Mouse (Mus musculus) intestine, embryonic 14.5 days (tissue): Measurements from ENCODE around the gene Cav1. TPM values are rescaled to one million over a fixed set of nuclear protein-coding genes. Genes with fewer than 3 reads are reported as not detected.
A peak's percentile ranks its signal among the peaks of the same experiment; 100 is the strongest.

Experiments used
- ATAC-seq: fragments of 200-750 bp; cut with Nextera tagmentation; replicated peaks from 2 replicates; pipeline ENCODE4 v1.8.0; 2017; ENCODE audit warnings: low read depth, moderate number of reproducible peaks, moderate TSS enrichment, moderate library complexity; ENCODE audit not compliant: low FRiP score, low TSS enrichment
- DNase-seq: peaks from one replicate; pipeline ENCODE4 v3.0.0-alpha.2; 2018; ENCODE audit warnings: low spot score
- H3K27ac ChIP-seq: fragments of 300-500 bp; sonication (generic); 2 replicates; pipeline ENCODE4 v1.5.1; 2014; ENCODE audit warnings: low read depth, mild to moderate bottlenecking, control low read depth
- H3K27me3 ChIP-seq: fragments of 300-500 bp; sonication (generic); replicated peaks from 2 replicates; pipeline ENCODE4 v1.6.1; 2014; ENCODE audit warnings: low read length, control low read depth; ENCODE audit not compliant: control insufficient read depth, insufficient read depth
- H3K36me3 ChIP-seq: fragments of 300-500 bp; sonication (generic); 2 replicates; pipeline ENCODE4 v1.6.1; 2014; ENCODE audit warnings: low read length, control low read depth; ENCODE audit not compliant: control insufficient read depth, insufficient read depth
- H3K4me1 ChIP-seq: fragments of 300-500 bp; sonication (generic); replicated peaks from 2 replicates; pipeline ENCODE4 v1.6.1; 2014; ENCODE audit warnings: low read length, control low read depth, mixed read lengths; ENCODE audit not compliant: control insufficient read depth, insufficient read depth
- H3K4me2 ChIP-seq: fragments of 300-500 bp; sonication (generic); 2 replicates; pipeline ENCODE4 v1.6.1; 2014; ENCODE audit warnings: low read length
- H3K4me3 ChIP-seq: fragments of 300-500 bp; sonication (generic); 2 replicates; pipeline ENCODE4 v1.5.1; 2014; ENCODE audit warnings: low read depth, low read length, control low read depth, mixed read lengths
- H3K9ac ChIP-seq: fragments of 300-500 bp; sonication (generic); 2 replicates; pipeline ENCODE4 v1.6.1; 2014; ENCODE audit warnings: mild to moderate bottlenecking, low read length
- H3K9me3 ChIP-seq: fragments of 300-500 bp; sonication (generic); 2 replicates; pipeline ENCODE4 v1.6.1; 2016; ENCODE audit warnings: low read length, control low read depth; ENCODE audit not compliant: control insufficient read depth
- WGBS: fragments of 180-500 bp; shearing (Covaris S2); extraction: QIAGEN DNeasy Blood & Tissue Kit; methylation state at CpG from one replicate; pipeline ENCODE4 v1.1.7; 2014; 5-methylcytosine and 5-hydroxymethylcytosine counted together
- polyA plus RNA-seq: library from polyadenylated mRNA; unstranded; fragments of >200 nt; fragmentation: Nextera tagmentation; extraction: Ambion mirVana; gene quantifications from 2 replicates; pipeline ENCODE4 v1.2.1, GENCODE M21; 2014

The Cav1 gene
- 167 and 171 TPM in 2 replicates for polyA plus RNA-seq

GRCm38 (mm10) chr6:17305954-17306601 lies at the start of gene Cav1:
Gene Cav1, plus strand, starts transcription at chr6:17306335.
- peak within 1 kb of the TSS; percentile 50 for H3K9ac ChIP-seq
- peak within 1 kb of the TSS; percentile 51 for H3K4me3 ChIP-seq
- peak within 1 kb of the TSS; percentile 91 for H3K4me2 ChIP-seq
- peaks cover 8% of the 10 kb centered on the region; the same call in 1 of the 2 replicates for H3K4me1 ChIP-seq
- no peaks in the 10 kb centered on the region for H3K36me3 ChIP-seq
- DNase-seq (peak; percentile 83), ATAC-seq (peak; percentile 67)
- 0% methylated on average over 25 of the region's 26 CpGs for WGBS
- peak within 1 kb of the TSS; percentile 75 for H3K27ac ChIP-seq
- H3K9me3 ChIP-seq: no peaks in the 10 kb centered on the region
- H3K27me3 ChIP-seq: peaks cover 23% of the 10 kb centered on the region

GRCm38 (mm10) chr6:17258142-17258541 lies 48.0 kb upstream of the Cav1 start:
- H3K9ac ChIP-seq: no peak overlapping the region

GRCm38 (mm10) chr6:17258911-17259310 lies 47.2 kb upstream of the Cav1 start:
- H3K4me2 ChIP-seq: no peak overlapping the region
- H3K9ac ChIP-seq: no peak overlapping the region
- DNase-seq (no peak), ATAC-seq (no peak)
- H3K4me1 ChIP-seq: no peaks in the 10 kb centered on the region
- no peaks in the 10 kb centered on the region for H3K36me3 ChIP-seq
- H3K27me3 ChIP-seq: no peaks in the 10 kb centered on the region
- no peak overlapping the region for H3K4me3 ChIP-seq
- H3K27ac ChIP-seq: no peak overlapping the region
- WGBS: 78% methylated on average over 1 of the region's 1 CpGs
- H3K9me3 ChIP-seq: 0 out of 2 replicates have a peak, but pooled peaks cover 2% of the 10 kb centered on the region

More at GRCm38 (mm10) chr6:17258142-17258541, 48.0 kb upstream of the Cav1 start:
- Histone ChIP-seq H3K27ac (no peak overlapping the region), H3K27me3 (no peaks in the 10 kb centered on the region), H3K36me3 (no peaks in the 10 kb centered on the region), H3K9me3 (0 out of 2 replicates have a peak, but pooled peaks cover 2% of the 10 kb centered on the region), H3K4me3 (no peak overlapping the region), H3K4me2 (no peak overlapping the region), H3K4me1 (no peaks in the 10 kb centered on the region)
- no peak for ATAC-seq
- no peak for DNase-seq
- WGBS: 60% methylated on average over 1 of the region's 1 CpGs

- Histone ChIP-seq H3K27ac (no peak overlapping the region), H3K9ac (no peak overlapping the region), H3K4me3 (no peak overlapping the region), H3K4me1 (no peaks in the 10 kb centered on the region), H3K9me3 (0 out of 2 replicates have a peak, but pooled peaks cover 2% of the 10 kb centered on the region), H3K36me3 (no peaks in the 10 kb centered on the region), H3K27me3 (no peaks in the 10 kb centered on the region), H3K4me2 (no peak overlapping the region)
- WGBS: 62% methylated on average over 2 of the region's 2 CpGs
- DNase-seq: no peak
- no peak for ATAC-seq
These were observed 43.3 kb upstream of the Cav1 start for GRCm38 (mm10) chr6:17262786-17263185.

- DNase-seq (no peak), ATAC-seq (no peak)
- Histone ChIP-seq H3K36me3 (no peaks in the 10 kb centered on the region), H3K9ac (no peak overlapping the region), H3K4me2 (no peak overlapping the region), H3K27ac (no peak overlapping the region), H3K4me3 (no peak overlapping the region), H3K4me1 (no peaks in the 10 kb centered on the region), H3K9me3 (no peaks in the 10 kb centered on the region), H3K27me3 (no peaks in the 10 kb centered on the region)
- 69% methylated on average over 4 of the region's 4 CpGs for WGBS
These were observed 41.1 kb upstream of the Cav1 start for GRCm38 (mm10) chr6:17265043-17265442.

- Histone ChIP-seq H3K9ac (no peak overlapping the region), H3K4me2 (no peak overlapping the region), H3K4me1 (no peaks in the 10 kb centered on the region), H3K27ac (peak overlapping the region; percentile 17; the same call in 1 of the 2 replicates), H3K27me3 (no peaks in the 10 kb centered on the region), H3K4me3 (no peak overlapping the region), H3K9me3 (no peaks in the 10 kb centered on the region), H3K36me3 (no peaks in the 10 kb centered on the region)
- 39% methylated on average over 3 of the region's 3 CpGs for WGBS
- ATAC-seq (no peak), DNase-seq (no peak)
These were observed 39.7 kb upstream of the Cav1 start for GRCm38 (mm10) chr6:17266466-17266865.

- Histone ChIP-seq H3K36me3 (no peaks in the 10 kb centered on the region), H3K9me3 (no peaks in the 10 kb centered on the region), H3K4me3 (no peak overlapping the region), H3K4me2 (no peak overlapping the region), H3K27ac (no peak overlapping the region), H3K4me1 (peaks cover 7% of the 10 kb centered on the region), H3K9ac (no peak overlapping the region), H3K27me3 (no peaks in the 10 kb centered on the region)
- WGBS: 90% methylated on average over 3 of the region's 3 CpGs
- ATAC-seq (no peak), DNase-seq (no peak)
These were observed 27.8 kb upstream of the Cav1 start for GRCm38 (mm10) chr6:17278366-17278765.

GRCm38 (mm10) chr6:17280939-17281756 lies 25.0 kb upstream of the Cav1 start, which contains the start of gene Cav2:
Gene Cav2, plus strand, starts transcription at chr6:17281185.
- Histone ChIP-seq H3K4me3 (peak within 1 kb of the TSS; percentile 50), H3K27ac (peak within 1 kb of the TSS; percentile 71), H3K27me3 (no peaks in the 10 kb centered on the region), H3K4me1 (peaks cover 7% of the 10 kb centered on the region), H3K36me3 (no peaks in the 10 kb centered on the region), H3K4me2 (peak within 1 kb of the TSS; percentile 88), H3K9me3 (no peaks in the 10 kb centered on the region), H3K9ac (peak within 1 kb of the TSS; percentile 50)
- DNase-seq: peak; percentile 81
- peak; percentile 92 for ATAC-seq
- WGBS: 1% methylated on average over 39 of the region's 40 CpGs
